Mouse (Mus musculus) limb, embryonic 11.5 days (tissue): ENCODE data around the gene Bcl10. TPM values are rescaled to one million over a fixed set of nuclear protein-coding genes. Genes with fewer than 3 reads are reported as not detected.
"Not testable (repeated sequence)": the region's sequence is repeated elsewhere in the genome, so short reads cannot be mapped to it uniquely, and the experiment has no call there.

Experiments
- ATAC-seq: fragments of 200-750 bp; cut with Nextera tagmentation; 2 replicates; pipeline ENCODE4 v1.8.0; 2017; ENCODE audit warnings: low read depth; ENCODE audit not compliant: insufficient number of reproducible peaks, low FRiP score, low TSS enrichment
- DNase-seq: peaks from one replicate; pipeline ENCODE4 v3.0.0-alpha.2; 2015; ENCODE audit warnings: low spot score
- H3K27ac ChIP-seq: fragments of 300-500 bp; sonication (generic); replicated peaks from 2 replicates; pipeline ENCODE4 v1.5.1; 2014; ENCODE audit warnings: low read depth, mild to moderate bottlenecking, low read length
- H3K27me3 ChIP-seq: fragments of 300-500 bp; sonication (generic); 2 replicates; pipeline ENCODE4 v1.6.1; 2014; ENCODE audit warnings: mild to moderate bottlenecking, low read length, mixed read lengths; ENCODE audit not compliant: control insufficient read depth, insufficient read depth
- H3K36me3 ChIP-seq: fragments of 300-500 bp; sonication (generic); 2 replicates; pipeline ENCODE4 v1.6.1; 2014; ENCODE audit warnings: mild to moderate bottlenecking, low read length, moderate library complexity, mixed read lengths; ENCODE audit not compliant: control insufficient read depth, insufficient read depth
- H3K4me1 ChIP-seq: fragments of 300-500 bp; sonication (generic); 2 replicates; pipeline ENCODE4 v1.6.1; 2014; ENCODE audit warnings: low read length, mixed read lengths; ENCODE audit not compliant: control insufficient read depth, insufficient read depth
- H3K4me2 ChIP-seq: fragments of 300-500 bp; sonication (generic); 2 replicates; pipeline ENCODE4 v1.6.1; 2014; ENCODE audit warnings: low read depth, mild to moderate bottlenecking, moderate library complexity; ENCODE audit not compliant: severe bottlenecking
- H3K4me3 ChIP-seq: fragments of 300-500 bp; sonication (generic); 2 replicates; pipeline ENCODE4 v1.5.1; 2014; ENCODE audit warnings: low read depth, low read length
- H3K9ac ChIP-seq: fragments of 300-500 bp; sonication (generic); 2 replicates; pipeline ENCODE4 v1.6.1; 2014; ENCODE audit warnings: mild to moderate bottlenecking, low read length
- H3K9me3 ChIP-seq: fragments of 300-500 bp; sonication (generic); 2 replicates; pipeline ENCODE4 v1.6.1; 2016; ENCODE audit warnings: low read length; ENCODE audit not compliant: control insufficient read depth
- WGBS: fragments of 180-500 bp; shearing (Covaris S2); extraction: QIAGEN DNeasy Blood & Tissue Kit; methylation state at CpG from one replicate; pipeline ENCODE4 v1.1.7; 2014; 5-methylcytosine and 5-hydroxymethylcytosine counted together
- polyA plus RNA-seq: library from polyadenylated mRNA; unstranded; fragments of >200 nt; fragmentation: Nextera tagmentation; extraction: Ambion mirVana; gene quantifications from 2 replicates; pipeline ENCODE4 v1.2.1, GENCODE M21; 2014

The Bcl10 gene
- polyA plus RNA-seq, 1 experiment from 2014 or later: 54.7 TPM

- no peaks in the 10 kb centered on the region for H3K4me1 ChIP-seq
- no peak overlapping the region for H3K4me3 ChIP-seq
- no peak overlapping the region for H3K9ac ChIP-seq
- no peaks in the 10 kb centered on the region for H3K27me3 ChIP-seq
- no peak for DNase-seq
- no peak overlapping the region for H3K4me2 ChIP-seq
- no peaks in the 10 kb centered on the region for H3K9me3 ChIP-seq
- no peak overlapping the region for H3K27ac ChIP-seq
- no peaks in the 10 kb centered on the region for H3K36me3 ChIP-seq
- 88% methylated on average over 8 of the region's 8 CpGs for WGBS
- no peak for ATAC-seq
These were observed 19.1 kb upstream of the Bcl10 start for GRCm38 (mm10) chr3:145903530-145903929.

GRCm38 (mm10) chr3:145904850-145905776 is 17.5 kb upstream of the Bcl10 start:
- Histone ChIP-seq H3K27ac (no peak overlapping the region), H3K9me3 (no peaks in the 10 kb centered on the region), H3K4me1 (no peaks in the 10 kb centered on the region), H3K27me3 (no peaks in the 10 kb centered on the region), H3K9ac (no peak overlapping the region; the same call in 1 of the 2 replicates), H3K4me3 (no peak overlapping the region), H3K36me3 (no peaks in the 10 kb centered on the region), H3K4me2 (no peak overlapping the region; the same call in 1 of the 2 replicates)
- 0 out of 2 replicates have a peak, but pooled peaks have one; percentile 39 for ATAC-seq
- 58% methylated on average over 22 of the region's 22 CpGs for WGBS
- DNase-seq: peak; percentile 95

GRCm38 (mm10) chr3:145906582-145906981 is 16.0 kb upstream of the Bcl10 start:
- H3K27me3 ChIP-seq: no peaks in the 10 kb centered on the region
- no peaks in the 10 kb centered on the region for H3K36me3 ChIP-seq
- H3K4me2 ChIP-seq: no peak overlapping the region
- H3K9me3 ChIP-seq: no peaks in the 10 kb centered on the region
- DNase-seq (no peak), ATAC-seq (no peak)
- H3K27ac ChIP-seq: no peak overlapping the region
- 85% methylated on average over 9 of the region's 9 CpGs for WGBS
- no peaks in the 10 kb centered on the region for H3K4me1 ChIP-seq
- no peak overlapping the region for H3K4me3 ChIP-seq
- H3K9ac ChIP-seq: no peak overlapping the region

GRCm38 (mm10) chr3:145912512-145912911 is 10.1 kb upstream of the Bcl10 start:
- Histone ChIP-seq H3K4me1 (no peaks in the 10 kb centered on the region), H3K36me3 (no peaks in the 10 kb centered on the region), H3K27me3 (no peaks in the 10 kb centered on the region), H3K27ac (no peak overlapping the region), H3K4me3 (no peak overlapping the region), H3K4me2 (no peak overlapping the region), H3K9ac (no peak overlapping the region), H3K9me3 (no peaks in the 10 kb centered on the region)
- ATAC-seq (no peak), DNase-seq (no peak)
- WGBS: 85% methylated on average over 7 of the region's 7 CpGs

- H3K4me2 ChIP-seq: no peak overlapping the region
- H3K27me3 ChIP-seq: no peaks in the 10 kb centered on the region
- H3K9me3 ChIP-seq: no peaks in the 10 kb centered on the region
- H3K9ac ChIP-seq: no peak overlapping the region
- DNase-seq (no peak), ATAC-seq (no peak)
- WGBS: 80% methylated on average over 6 of the region's 6 CpGs
- no peaks in the 10 kb centered on the region for H3K4me1 ChIP-seq
- no peak overlapping the region for H3K4me3 ChIP-seq
- H3K36me3 ChIP-seq: no peaks in the 10 kb centered on the region
- H3K27ac ChIP-seq: no peak overlapping the region
These were observed 9.3 kb upstream of the Bcl10 start for GRCm38 (mm10) chr3:145913263-145913662.

- not testable (repeated sequence) for H3K4me2 ChIP-seq, DNase-seq, H3K4me1 ChIP-seq, H3K36me3 ChIP-seq, H3K9ac ChIP-seq, H3K4me3 ChIP-seq, H3K27ac ChIP-seq, H3K9me3 ChIP-seq, H3K27me3 ChIP-seq, ATAC-seq
- WGBS: 77% methylated on average over 7 of the region's 7 CpGs
These were observed 8.7 kb upstream of the Bcl10 start for GRCm38 (mm10) chr3:145913942-145914341.

- WGBS: 90% methylated on average over 5 of the region's 5 CpGs
- H3K27me3 ChIP-seq: no peaks in the 10 kb centered on the region
- no peak overlapping the region for H3K4me2 ChIP-seq
- H3K27ac ChIP-seq: no peak overlapping the region
- H3K4me3 ChIP-seq: no peak overlapping the region
- DNase-seq (no peak), ATAC-seq (no peak)
- no peaks in the 10 kb centered on the region for H3K36me3 ChIP-seq
- no peaks in the 10 kb centered on the region for H3K4me1 ChIP-seq
- H3K9me3 ChIP-seq: no peaks in the 10 kb centered on the region
- no peak overlapping the region for H3K9ac ChIP-seq
These were observed 6.2 kb upstream of the Bcl10 start for GRCm38 (mm10) chr3:145916374-145916773.

- no peak overlapping the region for H3K4me3 ChIP-seq
- ATAC-seq: no peak
- WGBS: 84% methylated on average over 4 of the region's 4 CpGs
These were observed 5.8 kb upstream of the Bcl10 start for GRCm38 (mm10) chr3:145916826-145917225.

More at GRCm38 (mm10) chr3:145916826-145917225, 5.8 kb upstream of the Bcl10 start:
- H3K4me2 ChIP-seq: no peak overlapping the region
- no peak overlapping the region for H3K27ac ChIP-seq
- no peaks in the 10 kb centered on the region for H3K36me3 ChIP-seq
- H3K9ac ChIP-seq: no peak overlapping the region
- H3K4me1 ChIP-seq: no peaks in the 10 kb centered on the region
- no peaks in the 10 kb centered on the region for H3K9me3 ChIP-seq
- DNase-seq: no peak
- no peaks in the 10 kb centered on the region for H3K27me3 ChIP-seq
